ENCODE assay signal across 13 mouse cellular contexts in the genomic region with DNA sequence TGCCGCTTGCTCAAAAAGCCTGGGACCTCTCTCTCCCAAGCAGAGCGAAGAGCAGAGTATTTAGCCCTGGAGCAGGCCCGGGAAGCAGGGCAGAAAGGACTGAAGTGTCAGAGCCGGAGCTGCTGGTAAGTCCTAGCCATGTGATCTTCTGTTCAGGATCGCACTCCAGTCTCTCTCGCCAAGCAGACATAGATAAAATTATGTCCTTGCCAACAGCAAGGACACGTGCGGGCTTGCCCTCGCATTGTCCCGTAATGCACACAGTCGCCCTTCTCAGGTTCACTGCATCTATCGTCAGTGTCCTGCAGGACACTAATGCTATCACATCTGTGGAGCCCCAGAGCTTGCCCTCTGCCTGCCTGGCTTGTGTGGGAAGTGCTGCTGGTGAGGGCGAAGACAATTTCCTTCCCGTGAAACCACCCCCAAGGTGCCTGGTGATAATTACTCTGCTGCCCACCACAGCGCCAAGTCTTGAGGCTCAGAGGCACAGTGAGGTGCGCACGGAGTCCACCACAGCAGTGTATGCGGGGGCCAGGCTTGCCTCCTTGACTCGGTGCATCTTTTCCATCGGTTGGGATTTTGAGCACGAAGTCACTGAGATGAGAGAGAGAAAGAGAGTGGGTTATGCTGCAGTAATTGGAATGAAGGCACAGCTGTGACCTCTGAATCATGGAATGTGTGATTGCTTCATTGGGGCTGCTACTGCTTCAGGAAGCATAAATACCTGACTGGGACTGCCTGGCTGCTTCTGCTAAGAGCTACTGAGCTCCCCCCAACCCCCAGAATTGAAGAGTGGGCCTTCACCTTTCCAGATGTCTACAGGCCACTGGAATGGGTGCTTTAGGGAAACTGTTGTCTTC. TPM values are rescaled to one million over a fixed set of nuclear protein-coding genes. Genes with fewer than 3 reads are reported as not detected.
DNase-seq lines count a peak whose midpoint lies in the region; ATAC-seq lines count a peak whose summit lies in the region.
"Had no signal": no experiment of that assay in that cellular context is flagged by ENCODE, and none has a peak within 500 bp of the region (broad histone marks: within the 10 kb centered on the region; RNA-seq: fewer than 3 reads in every experiment).

No protein-coding gene starts in this region.

- DNase-seq in heart, adult 18-20 months: peak; percentile 32 to 45
- peak; percentile 17 for DNase-seq in adrenal gland, postnatal 14 days
- no peak for DNase-seq in limb, embryonic 10.5 days (ENCODE audit: low spot score)
- no peak for DNase-seq in kidney, adult 18-20 months
- no peak for DNase-seq in cerebellum, adult 11 months
- DNase-seq: cerebellum, postnatal 25 days; gastrocnemius, adult 2 months; lung, adult 18-20 months had no signal

- H3K4me3 ChIP-seq in heart, embryonic 12.5 days: no peak overlapping the region
- H3K4me3 ChIP-seq in megakaryocyte, embryonic 14.5 days (replicated peaks): peak overlapping the region; percentile 6
- H3K4me3 ChIP-seq in limb, embryonic 10.5 days: no peak overlapping the region
- H3K4me3 ChIP-seq: gastrocnemius, adult 2 months; hindbrain, embryonic 15.5 days had no signal

- H3K4me1 ChIP-seq in heart, embryonic 12.5 days (replicated peaks): peaks cover 33% of the 10 kb centered on the region
- H3K4me1 ChIP-seq in megakaryocyte, embryonic 14.5 days: peaks cover 70% of the 10 kb centered on the region
- H3K4me1 ChIP-seq in limb, embryonic 10.5 days: peaks cover 24% of the 10 kb centered on the region
- H3K4me1 ChIP-seq: hindbrain, embryonic 15.5 days had no signal

- WGBS in heart, embryonic 12.5 days: 59% methylated on average over 21 of the region's 21 CpGs
- 84% methylated on average over 21 of the region's 21 CpGs for WGBS in limb, embryonic 10.5 days

- no peaks in the 10 kb centered on the region for H3K36me3 ChIP-seq in heart, embryonic 12.5 days
- H3K36me3 ChIP-seq in megakaryocyte, embryonic 14.5 days (replicated peaks; ENCODE audit: low read length): no peaks in the 10 kb centered on the region
- H3K36me3 ChIP-seq in limb, embryonic 10.5 days: no peaks in the 10 kb centered on the region
- H3K36me3 ChIP-seq: hindbrain, embryonic 15.5 days had no signal

- H3K27me3 ChIP-seq in heart, embryonic 12.5 days (replicated peaks): peaks cover 8% of the 10 kb centered on the region; the same call in 1 of the 2 replicates
- H3K27me3 ChIP-seq in megakaryocyte, embryonic 14.5 days (replicated peaks): peaks cover 12% of the 10 kb centered on the region
- no peaks in the 10 kb centered on the region for H3K27me3 ChIP-seq in limb, embryonic 10.5 days (ENCODE audit: low read depth, poor library complexity, severe bottlenecking)
- H3K27me3 ChIP-seq: hindbrain, embryonic 15.5 days had no signal

- ATAC-seq in heart, embryonic 12.5 days (ENCODE audit: insufficient number of reproducible peaks, low FRiP score): no peak
- ATAC-seq in megakaryocyte, adult 5-6 weeks (ENCODE audit: poor library complexity, severe bottlenecking): no peak

- no peak overlapping the region for H3K4me2 ChIP-seq in heart, embryonic 12.5 days
- H3K4me2 ChIP-seq: hindbrain, embryonic 15.5 days had no signal

- H3K9me3 ChIP-seq in heart, embryonic 12.5 days (replicated peaks): 0 out of 2 replicates have a peak, but pooled peaks cover 4% of the 10 kb centered on the region
- H3K9me3 ChIP-seq in megakaryocyte, embryonic 14.5 days: peaks cover 10% of the 10 kb centered on the region
- no peaks in the 10 kb centered on the region for H3K9me3 ChIP-seq in limb, embryonic 10.5 days (replicated peaks)
- H3K9me3 ChIP-seq: hindbrain, embryonic 15.5 days had no signal

- H3K9ac ChIP-seq in heart, embryonic 12.5 days: no peak overlapping the region; the same call in 1 of the 2 replicates
- H3K9ac ChIP-seq: hindbrain, embryonic 15.5 days had no signal

- no peak overlapping the region; the same call in 1 of the 2 replicates for H3K27ac ChIP-seq in heart, embryonic 12.5 days (ENCODE audit: poor library complexity, severe bottlenecking)
- peak overlapping the region; percentile 0; the same call in 1 of the 2 replicates for H3K27ac ChIP-seq in limb, embryonic 10.5 days
- H3K27ac ChIP-seq: gastrocnemius, adult 2 months; hindbrain, embryonic 15.5 days; kidney, postnatal 0 days had no signal

RNA-seq across cellular contexts. Expression of gene Urb2, which starts 59.4 kb away (rescaled TPM):
- total RNA-seq in heart, adult 18-20 months (2021): 1 to 10 TPM; 6.7 to 7.2 TPM
- polyA plus RNA-seq in heart, embryonic 12.5 days (2016; fragmentation: Nextera tagmentation; extraction: Ambion mirVana): 5.6 TPM in 2 replicates
- 0.37 and 0.92 TPM in 2 replicates for polyA plus RNA-seq in megakaryocyte, embryonic 14.5 days (2012; ENCODE audit: insufficient read depth, low replicate concordance)
- total RNA-seq in megakaryocyte, adult 5-6 weeks (2015): 5.5 and 6.6 TPM in 2 replicates
- 4.2 and 5.4 TPM in 2 replicates for total RNA-seq in megakaryocyte, adult 5-6 weeks (2017)
- total RNA-seq in adrenal gland, postnatal 14 days (2021): 12.5 and 13.7 TPM in 2 replicates
- polyA plus RNA-seq in limb, embryonic 10.5 days (2016; fragmentation: Nextera tagmentation; extraction: Ambion mirVana): 8.4 and 8.9 TPM in 2 replicates

RNA-seq across cellular contexts. Expression of gene Taf5l, which starts 59.5 kb away (rescaled TPM):
- 10 to 100 TPM; 12.1 to 13.5 TPM for total RNA-seq in heart, adult 18-20 months (2021)
- 31.2 and 32.2 TPM in 2 replicates for polyA plus RNA-seq in heart, embryonic 12.5 days (2016; fragmentation: Nextera tagmentation; extraction: Ambion mirVana)
- 2.3 and 8.0 TPM in 2 replicates for polyA plus RNA-seq in megakaryocyte, embryonic 14.5 days (2012; ENCODE audit: insufficient read depth, low replicate concordance)
- total RNA-seq in megakaryocyte, adult 5-6 weeks (2015): 14.5 and 15.3 TPM in 2 replicates
- 14.6 and 19.6 TPM in 2 replicates for total RNA-seq in megakaryocyte, adult 5-6 weeks (2017)
- 25.4 and 27.7 TPM in 2 replicates for total RNA-seq in adrenal gland, postnatal 14 days (2021)
- polyA plus RNA-seq in limb, embryonic 10.5 days (2016; fragmentation: Nextera tagmentation; extraction: Ambion mirVana): 49.7 and 52.8 TPM in 2 replicates

Comparison
In these comparisons a context has a peak if more than half of its experiments do, and no peak if none do; other contexts are left out.
1. DNase-seq: peak in heart, adult 18-20 months (2 of 2) and adrenal gland, postnatal 14 days (single experiment); none in limb, embryonic 10.5 days (single experiment), kidney, adult 18-20 months (single experiment) and cerebellum, adult 11 months (single experiment).